Mouse (Mus musculus): ENCODE measurements around the gene Tenm4. TPM values are rescaled to one million over a fixed set of nuclear protein-coding genes. Genes with fewer than 3 reads are reported as not detected.

Gene Tenm4
- polyA plus RNA-seq, 1 experiment from 2014 or later = 51.6 TPM

DNA sequence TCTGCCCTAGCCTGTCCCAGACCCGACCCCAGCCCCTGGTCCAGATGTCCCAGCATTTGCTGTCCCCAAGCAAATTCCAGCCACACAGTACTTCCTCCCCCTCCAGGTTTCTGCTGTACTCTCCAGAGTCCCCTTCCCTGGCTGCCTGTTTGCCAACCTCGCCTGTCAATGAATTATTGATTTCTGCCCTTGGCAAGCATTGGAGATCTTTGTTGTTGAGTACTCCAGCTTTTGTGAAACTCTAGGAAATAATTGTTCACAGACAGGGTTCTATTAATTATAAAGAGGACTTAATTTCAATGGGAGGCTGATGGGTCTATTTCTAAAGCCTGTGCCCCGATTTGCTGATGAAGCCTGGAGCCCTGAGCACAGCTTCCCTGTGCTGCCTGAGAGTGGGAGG, 733.4 kb downstream of the Tenm4 start:
- Histone ChIP-seq H3K9ac (no peak overlapping the region), H3K4me1 (peaks cover 4% of the 10 kb centered on the region; the same call in 1 of the 2 replicates), H3K36me3 (peaks cover 7% of the 10 kb centered on the region; the same call in 1 of the 2 replicates), H3K4me3 (replicated peaks) (no peak overlapping the region), H3K4me2 (replicated peaks) (no peak overlapping the region), H3K27ac (replicated peaks) (no peak overlapping the region), H3K27me3 (no peaks in the 10 kb centered on the region), H3K9me3 (replicated peaks) (no peaks in the 10 kb centered on the region)
- WGBS = 51% methylated on average over 3 of the region's 3 CpGs
- ATAC-seq (ENCODE audit: insufficient number of reproducible peaks, low FRiP score, low TSS enrichment, low read depth) = no peak

DNA sequence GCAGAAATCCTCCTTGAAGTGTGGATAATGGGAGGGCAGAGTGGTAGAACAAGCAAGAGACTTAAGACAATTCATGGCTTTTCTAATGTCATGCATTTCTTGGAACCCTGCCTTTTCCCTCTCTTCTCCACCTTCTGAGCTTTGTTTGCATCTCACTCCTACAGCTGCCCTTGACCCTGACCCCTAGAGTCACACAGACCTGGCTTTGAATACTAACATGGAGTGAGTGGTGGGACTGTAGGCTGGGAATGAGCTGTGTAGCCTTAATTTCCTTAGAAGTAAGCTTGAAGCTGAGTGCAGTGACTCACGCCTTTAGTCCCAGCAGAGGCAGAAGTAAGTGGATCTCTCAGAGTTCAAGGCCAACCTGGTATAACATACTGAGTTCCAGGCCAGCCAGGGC, 733.9 kb downstream of the Tenm4 start:
- Histone ChIP-seq H3K9ac (no peak overlapping the region), H3K27me3 (no peaks in the 10 kb centered on the region), H3K9me3 (replicated peaks) (no peaks in the 10 kb centered on the region), H3K4me1 (peaks cover 4% of the 10 kb centered on the region; the same call in 1 of the 2 replicates), H3K36me3 (peaks cover 7% of the 10 kb centered on the region; the same call in 1 of the 2 replicates), H3K27ac (replicated peaks) (no peak overlapping the region), H3K4me2 (replicated peaks) (no peak overlapping the region), H3K4me3 (replicated peaks) (no peak overlapping the region)
- WGBS = 92% methylated on average over 1 of the region's 1 CpGs
- ATAC-seq (ENCODE audit: insufficient number of reproducible peaks, low FRiP score, low TSS enrichment, low read depth) = no peak

DNA sequence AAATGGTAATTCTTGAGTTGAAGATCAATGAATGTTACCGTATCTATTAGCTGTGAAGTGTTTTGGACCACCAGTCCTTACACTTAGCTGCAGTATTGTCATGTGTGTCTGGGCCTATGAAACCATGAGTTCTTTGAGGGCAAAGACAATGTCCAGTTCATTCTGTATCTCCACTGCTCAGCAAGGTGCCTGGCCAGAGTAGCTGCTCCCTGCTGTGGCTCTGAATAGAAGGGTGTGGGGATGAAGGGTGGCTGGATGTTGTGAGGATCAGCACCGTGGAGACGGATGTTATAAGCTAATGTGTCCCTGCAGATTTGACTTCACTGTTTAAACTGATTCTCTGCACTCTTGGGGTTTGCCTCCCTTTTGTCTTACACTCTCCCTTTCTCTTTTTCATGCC, 734.4 kb downstream of the Tenm4 start:
- no peak overlapping the region for H3K4me3 ChIP-seq (replicated peaks)
- no peak overlapping the region for H3K9ac ChIP-seq
- no peaks in the 10 kb centered on the region for H3K27me3 ChIP-seq
- no peak overlapping the region for H3K4me2 ChIP-seq (replicated peaks)
- WGBS = 91% methylated on average over 3 of the region's 3 CpGs
- no peaks in the 10 kb centered on the region for H3K9me3 ChIP-seq (replicated peaks)
- no peak overlapping the region for H3K27ac ChIP-seq (replicated peaks)
- no peak for ATAC-seq (ENCODE audit: insufficient number of reproducible peaks, low FRiP score, low TSS enrichment, low read depth)
- H3K36me3 ChIP-seq = peaks cover 7% of the 10 kb centered on the region; the same call in 1 of the 2 replicates
- peaks cover 8% of the 10 kb centered on the region for H3K4me1 ChIP-seq

DNA sequence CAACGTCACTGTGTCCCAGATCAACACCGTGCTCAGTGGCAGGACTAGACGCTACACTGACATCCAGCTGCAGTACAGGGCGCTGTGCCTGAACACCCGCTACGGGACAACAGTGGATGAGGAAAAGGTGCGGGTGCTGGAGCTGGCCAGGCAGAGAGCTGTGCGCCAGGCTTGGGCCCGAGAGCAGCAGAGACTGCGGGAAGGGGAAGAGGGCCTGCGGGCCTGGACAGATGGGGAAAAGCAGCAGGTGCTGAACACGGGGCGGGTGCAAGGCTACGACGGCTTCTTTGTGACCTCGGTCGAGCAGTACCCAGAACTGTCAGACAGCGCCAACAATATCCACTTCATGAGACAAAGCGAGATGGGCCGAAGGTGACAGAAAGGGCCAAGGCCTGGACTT, 735.2 kb downstream of the Tenm4 start:
- Histone ChIP-seq H3K27me3 (no peaks in the 10 kb centered on the region), H3K27ac (replicated peaks) (no peak overlapping the region), H3K4me2 (replicated peaks) (no peak overlapping the region), H3K36me3 (peaks cover 7% of the 10 kb centered on the region; the same call in 1 of the 2 replicates), H3K9me3 (replicated peaks) (no peaks in the 10 kb centered on the region), H3K4me3 (replicated peaks) (no peak overlapping the region), H3K4me1 (peaks cover 15% of the 10 kb centered on the region), H3K9ac (no peak overlapping the region)
- no peak for ATAC-seq (ENCODE audit: insufficient number of reproducible peaks, low FRiP score, low TSS enrichment, low read depth)
- WGBS = 92% methylated on average over 20 of the region's 20 CpGs

DNA sequence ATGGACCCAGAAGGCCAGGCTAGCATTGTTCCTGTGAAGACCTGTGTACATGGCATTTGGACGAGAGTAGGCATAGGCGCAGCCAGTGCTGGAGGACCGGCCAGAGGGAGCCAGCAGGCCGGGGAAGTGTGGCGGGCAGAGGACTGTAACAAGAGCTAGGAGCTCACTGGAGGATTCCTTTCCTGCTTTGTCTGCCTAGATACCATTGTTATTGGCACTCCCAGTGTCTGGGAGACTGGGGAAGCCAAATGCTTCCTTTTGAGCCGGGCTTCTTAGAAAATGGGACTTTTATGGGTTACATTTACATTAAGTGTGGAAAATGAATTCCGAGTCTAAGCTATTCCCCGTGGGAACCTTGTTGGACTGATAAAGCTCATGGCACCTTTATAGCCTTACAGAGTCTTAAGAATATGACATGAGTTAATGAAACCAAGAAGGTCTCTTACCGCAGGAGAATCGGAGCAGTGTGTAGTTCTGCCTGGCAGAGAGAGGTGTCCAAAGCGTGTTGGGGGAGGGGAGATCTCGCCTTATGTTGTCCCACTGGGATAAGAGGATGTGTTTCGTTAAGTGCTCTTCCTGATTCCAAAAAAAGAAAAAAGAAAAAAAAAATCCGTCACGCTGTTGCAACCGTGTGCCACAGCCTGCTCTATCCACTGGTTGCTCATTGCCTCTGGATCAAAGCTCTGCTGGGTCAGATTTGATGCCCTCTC, 737.1 kb downstream of the Tenm4 start:
- Histone ChIP-seq H3K4me3 (replicated peaks) (no peak overlapping the region), H3K9ac (no peak overlapping the region), H3K27me3 (0 out of 2 replicates have a peak, but pooled peaks cover 3% of the 10 kb centered on the region), H3K36me3 (peaks cover 2% of the 10 kb centered on the region; the same call in 1 of the 2 replicates), H3K4me2 (replicated peaks) (no peak overlapping the region), H3K9me3 (replicated peaks) (no peaks in the 10 kb centered on the region), H3K27ac (replicated peaks) (no peak overlapping the region), H3K4me1 (peaks cover 20% of the 10 kb centered on the region)
- WGBS = 71% methylated on average over 16 of the region's 16 CpGs
- no peak for ATAC-seq (ENCODE audit: insufficient number of reproducible peaks, low FRiP score, low TSS enrichment, low read depth)

DNA sequence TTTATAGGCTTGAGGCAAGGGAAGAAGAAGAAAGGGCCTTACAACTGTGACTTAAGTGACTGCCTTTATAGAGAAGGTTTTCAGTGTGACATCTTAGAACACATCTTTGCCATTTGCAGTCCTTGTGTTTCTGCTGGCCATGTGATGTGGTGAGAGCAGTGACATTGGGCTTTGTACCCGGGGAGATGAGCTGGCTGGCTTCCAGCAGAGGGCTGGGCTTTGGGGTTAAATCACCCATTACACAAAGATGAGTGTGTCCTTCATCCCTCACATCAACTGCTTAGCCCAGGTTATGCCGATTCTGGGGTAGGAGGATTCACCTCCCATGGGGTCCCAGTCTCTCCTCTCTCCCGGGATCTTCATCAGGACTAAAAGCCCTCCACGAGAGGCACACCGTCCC, 738.8 kb downstream of the Tenm4 start:
- peaks cover 20% of the 10 kb centered on the region for H3K4me1 ChIP-seq
- WGBS = 55% methylated on average over 5 of the region's 5 CpGs

DNA sequence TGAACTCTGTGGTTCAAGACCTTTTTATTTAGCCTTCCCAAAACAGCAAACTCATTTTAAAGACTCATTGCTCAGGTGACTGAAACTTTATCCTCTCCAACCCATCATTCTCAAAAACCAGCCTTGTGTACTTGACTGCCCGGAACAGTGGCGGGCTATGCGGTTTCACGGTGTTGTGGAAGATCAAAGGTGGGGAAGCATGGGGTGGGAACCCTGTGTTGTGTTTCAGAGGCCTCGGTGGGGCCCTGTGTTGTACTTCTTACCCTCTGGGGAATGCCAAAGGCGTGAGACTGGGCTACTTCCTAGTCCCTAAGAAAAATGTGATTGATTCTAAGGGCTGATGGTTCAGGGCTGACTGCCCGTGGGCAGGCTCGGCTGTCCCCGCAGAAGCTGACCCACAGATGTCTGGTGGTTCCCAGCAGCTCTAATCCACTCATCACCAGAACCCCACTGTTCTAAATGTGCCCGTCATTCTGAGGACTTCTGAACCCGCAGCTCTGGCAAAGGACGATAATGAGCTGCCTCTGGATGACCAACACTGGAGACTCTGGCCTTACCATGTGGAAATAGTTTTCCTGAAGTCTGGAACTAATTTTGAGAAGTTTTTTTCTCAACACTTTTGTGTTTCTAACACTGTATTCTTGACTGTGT, 739.4 kb downstream of the Tenm4 start:
- no peak overlapping the region for H3K4me3 ChIP-seq (replicated peaks)
- H3K4me2 ChIP-seq (replicated peaks) = no peak overlapping the region
- WGBS = 30% methylated on average over 12 of the region's 12 CpGs
- peaks cover 20% of the 10 kb centered on the region for H3K4me1 ChIP-seq
- H3K9ac ChIP-seq = no peak overlapping the region
- H3K9me3 ChIP-seq (replicated peaks) = no peaks in the 10 kb centered on the region
- ATAC-seq (ENCODE audit: insufficient number of reproducible peaks, low FRiP score, low TSS enrichment, low read depth) = no peak
- H3K27me3 ChIP-seq = 0 out of 2 replicates have a peak, but pooled peaks cover 3% of the 10 kb centered on the region
- H3K27ac ChIP-seq (replicated peaks) = no peak overlapping the region
- no peaks in the 10 kb centered on the region for H3K36me3 ChIP-seq

More for the DNA sequence above, 738.8 kb downstream of the Tenm4 start:
- ATAC-seq (ENCODE audit: insufficient number of reproducible peaks, low FRiP score, low TSS enrichment, low read depth) = no peak
- 0 out of 2 replicates have a peak, but pooled peaks cover 3% of the 10 kb centered on the region for H3K27me3 ChIP-seq
- H3K4me3 ChIP-seq (replicated peaks) = no peak overlapping the region
- no peak overlapping the region for H3K4me2 ChIP-seq (replicated peaks)
- H3K9ac ChIP-seq = no peak overlapping the region
- no peaks in the 10 kb centered on the region for H3K36me3 ChIP-seq
- H3K9me3 ChIP-seq (replicated peaks) = no peaks in the 10 kb centered on the region
- no peak overlapping the region for H3K27ac ChIP-seq (replicated peaks)

DNA sequence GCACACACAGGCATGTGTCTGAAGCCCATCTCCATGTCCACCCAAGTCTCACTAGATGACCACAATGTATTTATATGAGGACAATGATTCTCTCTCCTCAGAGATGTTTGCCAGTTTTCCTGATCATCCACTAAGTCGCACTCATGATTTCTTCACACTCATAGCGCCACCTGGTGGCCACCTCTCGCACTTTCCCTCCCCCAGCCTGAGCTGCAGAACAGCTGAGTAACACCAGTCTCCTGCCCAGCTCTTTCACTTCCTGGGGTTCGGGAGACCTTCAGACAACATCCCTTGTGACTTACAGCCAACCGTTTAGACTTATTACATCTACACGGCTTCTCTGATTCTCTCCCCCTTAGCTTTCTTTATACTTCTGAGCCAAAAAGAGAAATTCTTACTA, 743.0 kb downstream of the Tenm4 start:
- no peak overlapping the region for H3K9ac ChIP-seq
- 0 out of 2 replicates have a peak, but pooled peaks cover 3% of the 10 kb centered on the region for H3K27me3 ChIP-seq
- H3K36me3 ChIP-seq = no peaks in the 10 kb centered on the region
- H3K4me2 ChIP-seq (replicated peaks) = no peak overlapping the region
- ATAC-seq (ENCODE audit: insufficient number of reproducible peaks, low FRiP score, low TSS enrichment, low read depth) = no peak; the same call in 1 of the 2 replicates
- 4% methylated on average over 6 of the region's 6 CpGs for WGBS
- peaks cover 20% of the 10 kb centered on the region for H3K4me1 ChIP-seq
- no peaks in the 10 kb centered on the region for H3K9me3 ChIP-seq (replicated peaks)
- no peak overlapping the region for H3K27ac ChIP-seq (replicated peaks)
- H3K4me3 ChIP-seq (replicated peaks) = no peak overlapping the region

DNA sequence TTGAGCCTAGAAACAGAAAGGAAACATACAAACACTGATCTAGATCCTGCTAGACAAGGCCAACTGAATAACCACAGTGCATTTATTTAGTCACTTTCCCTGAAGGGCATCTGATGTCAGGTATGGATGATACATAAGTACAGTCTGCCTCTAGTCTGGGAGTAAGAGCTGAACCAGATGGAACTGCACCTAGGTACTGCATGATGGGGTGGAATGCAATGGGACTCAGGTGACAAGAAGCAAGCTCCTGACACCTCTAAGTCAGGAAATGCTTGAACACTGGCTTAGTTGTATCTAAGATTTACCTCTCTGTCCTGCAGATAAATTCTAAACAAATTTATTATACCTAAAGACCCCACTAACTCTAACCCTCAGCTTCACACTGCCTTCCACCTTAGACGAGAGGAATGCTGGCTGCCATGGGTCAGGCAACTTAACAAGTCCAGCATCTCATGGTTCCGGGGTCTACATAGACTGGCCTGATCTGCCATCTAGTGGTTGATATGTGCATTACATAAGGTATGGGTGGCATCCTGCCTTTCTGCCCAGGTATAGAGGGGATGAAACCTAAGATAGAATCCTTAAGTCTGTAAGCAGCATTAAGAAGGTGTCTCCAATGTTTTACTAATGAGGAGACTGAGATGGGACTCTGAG, 744.5 kb downstream of the Tenm4 start:
- H3K9me3 ChIP-seq (replicated peaks) = no peaks in the 10 kb centered on the region
- no peak overlapping the region for H3K27ac ChIP-seq (replicated peaks)
- H3K4me2 ChIP-seq (replicated peaks) = no peak overlapping the region
- WGBS = 3% methylated on average over 2 of the region's 2 CpGs
- H3K4me3 ChIP-seq (replicated peaks) = no peak overlapping the region
- no peak overlapping the region for H3K9ac ChIP-seq
- peaks cover 11% of the 10 kb centered on the region for H3K4me1 ChIP-seq
- no peak for ATAC-seq (ENCODE audit: insufficient number of reproducible peaks, low FRiP score, low TSS enrichment, low read depth)
- H3K36me3 ChIP-seq = no peaks in the 10 kb centered on the region
- 0 out of 2 replicates have a peak, but pooled peaks cover 3% of the 10 kb centered on the region for H3K27me3 ChIP-seq

DNA sequence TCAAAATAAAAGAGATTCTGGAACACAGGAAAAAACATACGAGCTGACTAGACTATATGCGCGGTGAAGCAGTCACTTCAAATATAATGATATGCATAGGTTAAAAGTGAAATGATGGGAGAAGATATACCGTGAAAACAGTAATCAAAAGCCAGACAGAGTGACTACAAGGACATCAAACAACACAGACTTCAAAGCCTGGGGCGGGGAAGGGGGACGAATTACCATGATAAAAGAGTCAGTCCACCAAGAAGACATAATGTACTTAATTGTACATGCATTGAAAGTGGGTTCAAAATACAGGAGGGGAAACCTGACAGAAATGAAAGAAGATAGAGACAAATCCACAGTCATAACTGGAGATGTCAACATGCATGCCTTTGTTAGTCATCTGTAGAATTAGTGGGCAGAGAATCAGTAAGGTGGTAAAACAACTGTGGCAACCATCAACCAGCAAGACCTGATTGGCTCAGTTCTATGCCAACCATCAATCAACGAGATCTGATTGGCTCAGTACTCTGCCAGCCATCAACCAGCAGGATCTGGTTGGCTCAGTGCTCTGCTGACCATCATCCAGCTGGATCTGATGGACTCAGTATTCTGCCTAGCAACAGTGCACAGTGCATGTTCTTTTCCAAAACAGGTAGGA, 749.5 kb downstream of the Tenm4 start:
- Histone ChIP-seq H3K27me3 (no peaks in the 10 kb centered on the region), H3K27ac (replicated peaks) (no peak overlapping the region), H3K9ac (no peak overlapping the region), H3K9me3 (replicated peaks) (no peaks in the 10 kb centered on the region), H3K36me3 (no peaks in the 10 kb centered on the region), H3K4me1 (no peaks in the 10 kb centered on the region), H3K4me3 (replicated peaks) (no peak overlapping the region), H3K4me2 (replicated peaks) (no peak overlapping the region)
- WGBS = 64% methylated on average over 7 of the region's 7 CpGs
- ATAC-seq (ENCODE audit: insufficient number of reproducible peaks, low FRiP score, low TSS enrichment, low read depth) = no peak

DNA sequence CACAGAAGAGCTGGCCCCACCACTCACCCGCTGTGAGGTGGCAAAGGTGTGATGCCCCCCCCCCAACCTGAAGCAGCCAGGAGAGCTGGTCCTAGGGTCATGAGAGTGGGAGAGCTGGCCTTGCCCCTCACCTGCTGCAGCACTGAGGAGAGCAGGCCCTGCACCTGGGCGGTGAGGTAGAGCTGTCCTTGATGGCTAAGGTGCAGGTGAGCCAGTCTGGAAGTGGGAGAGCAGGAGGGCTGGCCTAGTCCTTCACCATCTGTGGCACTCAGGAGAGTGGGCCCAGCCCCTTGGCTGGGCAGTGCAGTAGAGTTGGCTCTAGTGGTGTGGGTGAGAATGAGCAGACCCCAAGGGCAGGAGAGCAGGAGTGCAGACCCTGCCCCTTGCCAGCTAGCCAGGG, 751.9 kb downstream of the Tenm4 start:
- WGBS = 94% methylated on average over 2 of the region's 2 CpGs
- no peak overlapping the region for H3K4me2 ChIP-seq (replicated peaks)
- no peaks in the 10 kb centered on the region for H3K36me3 ChIP-seq
- no peaks in the 10 kb centered on the region for H3K27me3 ChIP-seq
- no peak overlapping the region for H3K27ac ChIP-seq (replicated peaks)
- no peak overlapping the region for H3K4me3 ChIP-seq (replicated peaks)
- H3K9me3 ChIP-seq (replicated peaks) = no peaks in the 10 kb centered on the region
- ATAC-seq (ENCODE audit: insufficient number of reproducible peaks, low FRiP score, low TSS enrichment, low read depth) = no peak
- H3K4me1 ChIP-seq = no peaks in the 10 kb centered on the region
- no peak overlapping the region for H3K9ac ChIP-seq

Measured in embryonic facial prominence, embryonic 15.5 days (tissue).